Mouse (Mus musculus): ENCODE results near the gene Rubcn. TPM values are rescaled to one million over a fixed set of nuclear protein-coding genes. Genes with fewer than 3 reads are reported as not detected.

Rubcn gene
- polyA plus RNA-seq (2012; ENCODE audit: low replicate concordance): 27.4 and 37.2 TPM in 2 replicates

DNA sequence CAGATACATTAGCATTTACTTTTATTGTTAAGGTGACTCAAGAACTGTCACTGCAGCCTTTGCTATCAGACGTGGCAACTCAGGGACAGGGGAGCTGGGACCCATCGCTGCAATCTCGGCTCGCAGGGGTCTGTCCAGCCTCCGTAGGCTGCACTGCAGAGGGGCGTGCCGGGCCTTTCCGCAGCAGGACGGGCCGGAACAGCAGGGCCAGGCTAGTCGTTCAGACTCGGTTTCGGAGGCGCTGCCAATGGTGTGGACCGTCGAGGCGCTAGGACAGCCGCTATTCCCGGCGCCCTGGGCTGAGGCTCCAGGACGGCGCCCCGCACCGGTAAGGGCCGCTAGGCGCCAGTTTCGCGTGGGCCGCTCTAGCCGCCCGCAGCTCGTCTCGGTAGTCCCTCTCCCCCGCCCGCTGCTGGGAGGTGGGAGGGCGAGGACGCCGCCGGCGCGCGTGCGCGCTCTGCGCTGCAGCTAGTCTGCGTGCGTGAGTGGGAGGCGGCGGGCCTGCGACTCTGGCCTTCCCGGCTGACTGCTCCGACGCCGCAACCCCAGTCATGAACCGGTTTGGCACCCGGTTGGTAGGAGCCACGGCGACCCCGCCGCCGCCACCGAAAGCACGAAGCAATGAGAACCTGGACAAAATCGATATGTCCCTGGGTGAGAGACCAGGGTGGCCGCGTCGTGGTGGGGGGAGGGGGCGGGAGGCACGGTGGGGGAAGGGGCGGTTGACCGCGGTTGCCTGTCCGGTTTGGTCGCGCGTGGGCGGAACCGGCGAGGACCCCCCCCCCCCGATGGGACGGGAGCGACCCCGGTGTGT lies at the start of gene Rubcn, which contains the start of gene Fyttd1:
Gene Rubcn (minus strand): TSS at position 424 of the 814 bp plus-strand sequence.
Gene Fyttd1 (plus strand): TSS at position 158 of the 814 bp plus-strand sequence.

GRCm38 (mm10) chr16:32913937-32914881 lies 36.6 kb upstream of the Rubcn start, which contains the start of gene Lrch3:
Lrch3 (plus strand) TSS chr16:32914100.

DNA sequence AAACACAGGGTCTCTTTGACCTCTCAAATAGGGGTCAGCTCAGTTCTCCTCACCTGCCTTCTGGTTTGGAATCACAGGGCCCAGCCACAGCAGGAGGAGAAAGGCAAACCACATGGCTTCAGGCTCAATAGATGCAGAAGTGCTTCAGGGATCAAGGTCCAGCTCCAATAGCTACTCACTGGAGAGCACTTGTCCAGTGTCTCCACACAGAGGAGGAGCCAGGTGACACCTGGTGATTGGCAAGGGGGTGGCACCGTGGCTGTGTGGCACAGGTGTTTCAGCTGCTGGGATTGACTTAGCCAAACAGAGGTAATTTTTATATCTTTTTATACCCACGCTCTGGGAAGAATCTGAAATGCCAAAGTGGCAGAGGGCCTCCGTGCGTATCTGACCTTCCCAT lies 67.2 kb downstream of the Rubcn start, which contains the start of gene Smbd1:
Gene Smbd1 (minus strand): TSS at position 157 of the 400 bp plus-strand sequence.

DNA sequence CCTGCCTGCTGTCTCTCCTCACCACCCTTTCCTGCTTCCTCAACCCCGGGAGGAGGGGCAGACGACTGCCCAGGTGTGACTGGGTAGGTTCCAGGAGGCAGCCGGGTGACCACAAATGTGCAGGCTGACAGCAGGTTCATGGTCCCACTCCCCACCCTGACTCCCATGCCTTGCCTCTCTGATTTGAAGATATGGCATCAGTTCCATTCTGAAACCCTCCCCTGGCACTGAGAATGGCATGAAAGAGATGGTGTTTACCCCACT lies 80.2 kb downstream of the Rubcn start, which contains the start of gene Muc20:
Gene Muc20 (minus strand): TSS at position 10 of the 264 bp plus-strand sequence.

Other genes with a start within 250 kb of the Rubcn start
- gene Tnk2, start 233.9 kb downstream of the Rubcn start, polyA plus RNA-seq (2012; ENCODE audit: low replicate concordance): 311 and 674 TPM in 2 replicates
- 0.01 TPM in 1 of 2 replicates, not detected in the other for gene Muc4, start 141.9 kb downstream of the Rubcn start, polyA plus RNA-seq (2012; ENCODE audit: low replicate concordance)
- 0.34 and 0.39 TPM in 2 replicates for gene Muc20, start 80.3 kb downstream of the Rubcn start, polyA plus RNA-seq (2012; ENCODE audit: low replicate concordance)
- not detected in 2 replicates for gene Smbd1, start 67.3 kb downstream of the Rubcn start, polyA plus RNA-seq (2012; ENCODE audit: low replicate concordance)
- 99.9 and 144 TPM in 2 replicates for gene Fyttd1, start 266 bp downstream of the Rubcn start, polyA plus RNA-seq (2012; ENCODE audit: low replicate concordance)
- gene Lrch3, start 36.3 kb upstream of the Rubcn start, polyA plus RNA-seq (2012; ENCODE audit: low replicate concordance): 14.1 and 22.2 TPM in 2 replicates
- 0.99 TPM in 1 of 2 replicates, not detected in the other for gene Iqcg, start 178.5 kb upstream of the Rubcn start, polyA plus RNA-seq (2012; ENCODE audit: low replicate concordance)
- 47.8 and 75.1 TPM in 2 replicates for gene Rpl35a, start 178.7 kb upstream of the Rubcn start, polyA plus RNA-seq (2012; ENCODE audit: low replicate concordance)
- 0.42 TPM in 2 replicates for gene Lmln, start 184.8 kb upstream of the Rubcn start, polyA plus RNA-seq (2012; ENCODE audit: low replicate concordance)